Mouse (Mus musculus) embryonic facial prominence, embryonic 11.5 days (tissue): ENCODE measurements around the gene Rtbdn. TPM values are rescaled to one million over a fixed set of nuclear protein-coding genes. Genes with fewer than 3 reads are reported as not detected.

Source experiments
- ATAC-seq: fragments of 200-750 bp; cut with Nextera tagmentation; replicated peaks from 2 replicates; pipeline ENCODE4 v1.8.0; 2017; ENCODE audit warnings: low read depth; ENCODE audit not compliant: insufficient number of reproducible peaks, low FRiP score, low TSS enrichment
- DNase-seq: peaks from one replicate; pipeline ENCODE4 v3.0.0-alpha.2; 2015; ENCODE audit warnings: low spot score
- H3K27ac ChIP-seq: fragments of 300-500 bp; sonication (generic); replicated peaks from 2 replicates; pipeline ENCODE4 v1.5.1; 2014; ENCODE audit warnings: mild to moderate bottlenecking, low read depth, low read length, control low read depth
- H3K27me3 ChIP-seq: fragments of 300-500 bp; sonication (generic); 2 replicates; pipeline ENCODE4 v1.6.1; 2014; ENCODE audit warnings: mild to moderate bottlenecking, low read length, moderate library complexity, mixed read lengths; ENCODE audit not compliant: control insufficient read depth, insufficient read depth
- H3K36me3 ChIP-seq: fragments of 300-500 bp; sonication (generic); replicated peaks from 2 replicates; pipeline ENCODE4 v1.6.1; 2014; ENCODE audit warnings: low read depth, mild to moderate bottlenecking, low read length, moderate library complexity, mixed read lengths; ENCODE audit not compliant: control insufficient read depth, insufficient read depth
- H3K4me1 ChIP-seq: fragments of 300-500 bp; sonication (generic); 2 replicates; pipeline ENCODE4 v1.6.1; 2014; ENCODE audit warnings: low read length, mixed read lengths; ENCODE audit not compliant: control insufficient read depth, insufficient read depth
- H3K4me2 ChIP-seq: fragments of 300-500 bp; sonication (generic); 2 replicates; pipeline ENCODE4 v1.6.1; 2014; ENCODE audit warnings: low read depth, mild to moderate bottlenecking, control low read depth, low read length, moderate library complexity
- H3K4me3 ChIP-seq: fragments of 300-500 bp; sonication (generic); 2 replicates; pipeline ENCODE4 v1.5.1; 2014; ENCODE audit warnings: low read depth, low read length, control low read depth
- H3K9ac ChIP-seq: fragments of 300-500 bp; sonication (generic); replicated peaks from 2 replicates; pipeline ENCODE4 v1.6.1; 2014; ENCODE audit warnings: mild to moderate bottlenecking, control low read depth, low read length
- H3K9me3 ChIP-seq: fragments of 300-500 bp; sonication (generic); replicated peaks from 2 replicates; pipeline ENCODE4 v1.6.1; 2016; ENCODE audit warnings: mild to moderate bottlenecking, low read length, inconsistent platforms, mixed read lengths; ENCODE audit not compliant: control insufficient read depth
- WGBS: fragments of 180-500 bp; shearing (Covaris S2); extraction: QIAGEN DNeasy Blood & Tissue Kit; methylation state at CpG from one replicate; pipeline ENCODE4 v1.1.7; 2014; 5-methylcytosine and 5-hydroxymethylcytosine counted together
- polyA plus RNA-seq: library from polyadenylated mRNA; unstranded; fragments of >200 nt; fragmentation: Nextera tagmentation; extraction: Ambion mirVana; gene quantifications from 2 replicates; pipeline ENCODE4 v1.2.1, GENCODE M21; 2014

Gene Rtbdn
- polyA plus RNA-seq, 1 experiment from 2014 or later, result not detected

- Histone ChIP-seq H3K4me1 (peaks cover 7% of the 10 kb centered on the region), H3K4me2 (peak overlapping the region; percentile 86), H3K27ac (peak overlapping the region; percentile 78; the same call in 1 of the 2 replicates), H3K9me3 (no peaks in the 10 kb centered on the region), H3K4me3 (peak overlapping the region; percentile 63), H3K9ac (peak overlapping the region; percentile 97), H3K27me3 (no peaks in the 10 kb centered on the region), H3K36me3 (peaks cover 3% of the 10 kb centered on the region)
- WGBS, result 19% methylated on average over 2 of the region's 2 CpGs
- DNase-seq (no peak), ATAC-seq (no peak)
Measured at GRCm38 (mm10) chr8:84968650-84969049, 21.9 kb downstream of the Rtbdn start.

- under 1% methylated on average over 49 of the region's 56 CpGs for WGBS
- H3K4me1 ChIP-seq, result peaks cover 7% of the 10 kb centered on the region
Measured at GRCm38 (mm10) chr8:84969241-84970134, 22.7 kb downstream of the Rtbdn start, which contains the start of the genes Gm49661, Prdx2 and Rnaseh2a. Gene Gm49661 (minus strand): TSS chr8:84969433. Gene Prdx2 (plus strand): TSS chr8:84969587. Gene Rnaseh2a (minus strand): TSS chr8:84969767.

GRCm38 (mm10) chr8:84970135-84970790, 23.5 kb downstream of the Rtbdn start:
- H3K9ac ChIP-seq, result peak overlapping the region; percentile 97

More at GRCm38 (mm10) chr8:84969241-84970134, 22.7 kb downstream of the Rtbdn start, which contains the start of the genes Gm49661, Prdx2 and Rnaseh2a:
- DNase-seq (peak; percentile 81), ATAC-seq (peak; percentile 53)
- Histone ChIP-seq H3K4me3 (peak within 1 kb of the TSS; percentile 63), H3K27ac (peak within 1 kb of the TSS; percentile 78), H3K9ac (peak within 1 kb of the TSS; percentile 97), H3K4me2 (peak within 1 kb of the TSS; percentile 86), H3K27me3 (no peaks in the 10 kb centered on the region), H3K9me3 (no peaks in the 10 kb centered on the region), H3K36me3 (peaks cover 3% of the 10 kb centered on the region)

GRCm38 (mm10) chr8:84970913-84971312, 24.1 kb downstream of the Rtbdn start:
- H3K9ac ChIP-seq, result peak overlapping the region; percentile 97
- peak overlapping the region; percentile 86 for H3K4me2 ChIP-seq
- no peak overlapping the region for H3K27ac ChIP-seq
- H3K9me3 ChIP-seq, result no peaks in the 10 kb centered on the region
- H3K4me3 ChIP-seq, result peak overlapping the region; percentile 63
- no peaks in the 10 kb centered on the region for H3K27me3 ChIP-seq
- ATAC-seq (no peak), DNase-seq (no peak)
- H3K36me3 ChIP-seq, result peaks cover 3% of the 10 kb centered on the region
- peaks cover 5% of the 10 kb centered on the region for H3K4me1 ChIP-seq
- WGBS, result 62% methylated on average over 5 of the region's 5 CpGs

More at GRCm38 (mm10) chr8:84970135-84970790, 23.5 kb downstream of the Rtbdn start:
- ATAC-seq (no peak), DNase-seq (peak; percentile 52)
- Histone ChIP-seq H3K9me3 (no peaks in the 10 kb centered on the region), H3K27me3 (no peaks in the 10 kb centered on the region), H3K36me3 (peaks cover 3% of the 10 kb centered on the region), H3K4me2 (peak overlapping the region; percentile 86), H3K4me1 (peaks cover 5% of the 10 kb centered on the region), H3K4me3 (peak overlapping the region; percentile 63), H3K27ac (peak overlapping the region; percentile 78)
- 13% methylated on average over 21 of the region's 21 CpGs for WGBS

GRCm38 (mm10) chr8:84973079-84973478, 26.3 kb downstream of the Rtbdn start:
- H3K9me3 ChIP-seq, result no peaks in the 10 kb centered on the region
- H3K4me1 ChIP-seq, result peaks cover 13% of the 10 kb centered on the region
- H3K27me3 ChIP-seq, result peaks cover 11% of the 10 kb centered on the region
- ATAC-seq (no peak), DNase-seq (no peak)
- H3K36me3 ChIP-seq, result peaks cover 3% of the 10 kb centered on the region
- H3K4me3 ChIP-seq, result no peak overlapping the region
- 77% methylated on average over 1 of the region's 1 CpGs for WGBS
- no peak overlapping the region for H3K4me2 ChIP-seq
- H3K9ac ChIP-seq, result no peak overlapping the region
- no peak overlapping the region for H3K27ac ChIP-seq

- DNase-seq, result peak; percentile 80
- Histone ChIP-seq H3K9me3 (no peaks in the 10 kb centered on the region), H3K4me1 (peaks cover 14% of the 10 kb centered on the region), H3K9ac (no peak overlapping the region), H3K4me3 (no peak overlapping the region), H3K27ac (no peak overlapping the region), H3K4me2 (no peak overlapping the region), H3K36me3 (peaks cover 3% of the 10 kb centered on the region), H3K27me3 (peaks cover 16% of the 10 kb centered on the region)
- WGBS, result 70% methylated on average over 4 of the region's 4 CpGs
- no peak for ATAC-seq
Measured at GRCm38 (mm10) chr8:84973803-84974542, 27.2 kb downstream of the Rtbdn start.

GRCm38 (mm10) chr8:84974543-84975142, 27.9 kb downstream of the Rtbdn start:
- WGBS, result 79% methylated on average over 8 of the region's 8 CpGs
- peaks cover 18% of the 10 kb centered on the region for H3K27me3 ChIP-seq
- no peak for ATAC-seq
- H3K4me3 ChIP-seq, result no peak overlapping the region
- H3K36me3 ChIP-seq, result peaks cover 3% of the 10 kb centered on the region
- no peak overlapping the region for H3K9ac ChIP-seq
- H3K4me2 ChIP-seq, result no peak overlapping the region
- peaks cover 16% of the 10 kb centered on the region for H3K4me1 ChIP-seq
- H3K27ac ChIP-seq, result no peak overlapping the region
- no peak for DNase-seq
- no peaks in the 10 kb centered on the region for H3K9me3 ChIP-seq
